Comparison of ENCODE assay signal across 30 mouse cellular contexts in genomic region chr5:106343601-106344000, GRCm38 (mm10).
DNase-seq lines count a peak whose midpoint lies in the region; ATAC-seq and TF ChIP-seq lines count a peak whose summit lies in the region.
"Had no signal": no experiment of that assay in that cellular context is flagged by ENCODE, and none has a peak within 500 bp of the region (broad histone marks: within the 10 kb centered on the region; RNA-seq: fewer than 3 reads in every experiment).

No protein-coding gene starts in this region.

- H3K36me3 ChIP-seq in forebrain, embryonic 12.5 days (replicated peaks): no peaks in the 10 kb centered on the region
- H3K36me3 ChIP-seq in forebrain, embryonic 10.5 days (replicated peaks): no peaks in the 10 kb centered on the region
- no peaks in the 10 kb centered on the region for H3K36me3 ChIP-seq in heart, embryonic 12.5 days
- no peaks in the 10 kb centered on the region for H3K36me3 ChIP-seq in midbrain, embryonic 10.5 days
- H3K36me3 ChIP-seq in midbrain, postnatal 0 days (ENCODE audit: insufficient read depth, low read length): no peaks in the 10 kb centered on the region
- H3K36me3 ChIP-seq in kidney, adult 2 months (ENCODE audit: control insufficient read depth, insufficient read depth, low read length): no peaks in the 10 kb centered on the region
- H3K36me3 ChIP-seq: forebrain, embryonic 15.5 days; heart, embryonic 15.5 days; hindbrain, embryonic 15.5 days had no signal

- no peak for DNase-seq in forebrain, embryonic 10.5 days (ENCODE audit: extremely low spot score, low spot score)
- DNase-seq in heart, adult 9 months (ENCODE audit: low spot score in 2 of 2): no peak
- DNase-seq in midbrain, embryonic 10.5 days (ENCODE audit: low spot score): no peak
- DNase-seq in midbrain, postnatal 0 days (ENCODE audit: low spot score): no peak
- DNase-seq in ovary, postnatal 36 days (ENCODE audit: low spot score): no peak
- DNase-seq in kidney, adult 2 months: no peak
- DNase-seq: adrenal gland, adult 8-10 months; cerebellum, adult 2 months; cerebellum, postnatal 14 days; gastrocnemius, postnatal 10 days; heart, postnatal 36 days; kidney, adult 18-20 months; kidney, postnatal 4 days; layer of hippocampus, postnatal 36 days; left cerebral cortex, postnatal 4 days; liver; lung, adult 2 months; lung, postnatal 10 days; thymus, adult 2 months; thymus, postnatal 36 days had no signal

- no peak for ATAC-seq in forebrain, embryonic 12.5 days (ENCODE audit: low FRiP score)
- ATAC-seq in heart, embryonic 12.5 days (ENCODE audit: insufficient number of reproducible peaks, low FRiP score): no peak
- ATAC-seq in midbrain, postnatal 0 days (ENCODE audit: low FRiP score): no peak
- ATAC-seq: activated CD4-positive, CD25-positive, alpha-beta regulatory T cell, adult 4 months had no signal

- H3K4me1 ChIP-seq in forebrain, embryonic 12.5 days: peaks cover 15% of the 10 kb centered on the region
- peaks cover 25% of the 10 kb centered on the region for H3K4me1 ChIP-seq in forebrain, embryonic 10.5 days
- H3K4me1 ChIP-seq in heart, embryonic 12.5 days (replicated peaks): peaks cover 7% of the 10 kb centered on the region; the same call in 1 of the 2 replicates
- peaks cover 30% of the 10 kb centered on the region for H3K4me1 ChIP-seq in midbrain, embryonic 10.5 days
- H3K4me1 ChIP-seq in midbrain, postnatal 0 days (ENCODE audit: insufficient read depth, low read length): 0 out of 2 replicates have a peak, but pooled peaks cover 7% of the 10 kb centered on the region
- no peaks in the 10 kb centered on the region for H3K4me1 ChIP-seq in kidney, adult 2 months (ENCODE audit: control insufficient read depth, insufficient read depth, low read length)

- no peak for TF ChIP-seq POLR2A in kidney, adult 2 months (IDR thresholded peaks at IDR 0.05; ENCODE audit: low read depth, low read length)

- H3K9ac ChIP-seq in forebrain, embryonic 12.5 days: no peak overlapping the region
- no peak overlapping the region for H3K9ac ChIP-seq in heart, embryonic 12.5 days
- no peak overlapping the region for H3K9ac ChIP-seq in midbrain, postnatal 0 days (replicated peaks; ENCODE audit: low read length, poor library complexity, severe bottlenecking)
- H3K9ac ChIP-seq: forebrain, embryonic 15.5 days; heart, embryonic 15.5 days; hindbrain, embryonic 15.5 days; liver, embryonic 14.5 days had no signal

- no peaks in the 10 kb centered on the region for H3K9me3 ChIP-seq in forebrain, embryonic 12.5 days
- H3K9me3 ChIP-seq in forebrain, embryonic 10.5 days: no peaks in the 10 kb centered on the region
- H3K9me3 ChIP-seq in heart, embryonic 12.5 days (replicated peaks): no peaks in the 10 kb centered on the region
- H3K9me3 ChIP-seq in midbrain, embryonic 10.5 days (replicated peaks): no peaks in the 10 kb centered on the region
- H3K9me3 ChIP-seq in midbrain, postnatal 0 days (ENCODE audit: low read length): no peaks in the 10 kb centered on the region
- H3K9me3 ChIP-seq: forebrain, embryonic 15.5 days; heart, embryonic 15.5 days; hindbrain, embryonic 15.5 days had no signal

- H3K4me3 ChIP-seq in forebrain, embryonic 12.5 days (replicated peaks): no peak overlapping the region
- no peak overlapping the region for H3K4me3 ChIP-seq in forebrain, embryonic 10.5 days
- no peak overlapping the region for H3K4me3 ChIP-seq in heart, embryonic 12.5 days
- H3K4me3 ChIP-seq in midbrain, embryonic 10.5 days: no peak overlapping the region
- H3K4me3 ChIP-seq in midbrain, postnatal 0 days (ENCODE audit: low read depth, low read length): no peak overlapping the region
- H3K4me3 ChIP-seq in kidney, adult 2 months (ENCODE audit: insufficient read depth, low read depth, low read length): no peak overlapping the region
- H3K4me3 ChIP-seq: erythroblast, embryonic 14.5 days; forebrain, embryonic 15.5 days; heart, embryonic 15.5 days; hindbrain, embryonic 15.5 days had no signal

- TF ChIP-seq CTCF in midbrain, postnatal 0 days (IDR thresholded peaks at IDR 0.05): no peak
- TF ChIP-seq CTCF in kidney, adult 2 months (conservative IDR thresholded peaks at IDR 0.05; ENCODE audit: insufficient read depth, insufficient read length, low read depth, low read length): no peak

- H3K27ac ChIP-seq in forebrain, embryonic 12.5 days: no peak overlapping the region
- H3K27ac ChIP-seq in forebrain, embryonic 10.5 days: no peak overlapping the region
- no peak overlapping the region for H3K27ac ChIP-seq in heart, embryonic 12.5 days (ENCODE audit: poor library complexity, severe bottlenecking)
- 0 out of 2 replicates have a peak overlapping the region, but pooled peaks have one; percentile 55 for H3K27ac ChIP-seq in midbrain, embryonic 10.5 days (replicated peaks)
- H3K27ac ChIP-seq in midbrain, postnatal 0 days (ENCODE audit: low read depth, low read length): no peak overlapping the region
- H3K27ac ChIP-seq in kidney, adult 2 months (ENCODE audit: insufficient read depth, low read depth, low read length): no peak overlapping the region
- H3K27ac ChIP-seq: forebrain, embryonic 15.5 days; heart, embryonic 15.5 days; hindbrain, embryonic 15.5 days; liver, embryonic 14.5 days; macrophage had no signal

- H3K4me2 ChIP-seq in forebrain, embryonic 12.5 days: peak overlapping the region; percentile 2
- H3K4me2 ChIP-seq in heart, embryonic 12.5 days: peak overlapping the region; percentile 41; the same call in 1 of the 2 replicates
- no peak overlapping the region for H3K4me2 ChIP-seq in midbrain, postnatal 0 days (ENCODE audit: low read depth, low read length, poor library complexity, severe bottlenecking)
- H3K4me2 ChIP-seq: forebrain, embryonic 15.5 days; hindbrain, embryonic 15.5 days had no signal

- H3K27me3 ChIP-seq in forebrain, embryonic 12.5 days: peaks cover 54% of the 10 kb centered on the region
- H3K27me3 ChIP-seq in forebrain, embryonic 10.5 days (ENCODE audit: poor library complexity, severe bottlenecking): peaks cover 95% of the 10 kb centered on the region
- H3K27me3 ChIP-seq in heart, embryonic 12.5 days (replicated peaks): peaks cover 18% of the 10 kb centered on the region
- peaks cover 87% of the 10 kb centered on the region for H3K27me3 ChIP-seq in midbrain, embryonic 10.5 days (ENCODE audit: low read depth, poor library complexity, severe bottlenecking)
- H3K27me3 ChIP-seq in midbrain, postnatal 0 days (ENCODE audit: insufficient read depth, low read length): 0 out of 2 replicates have a peak, but pooled peaks cover 5% of the 10 kb centered on the region
- H3K27me3 ChIP-seq in kidney, adult 2 months (replicated peaks; ENCODE audit: control insufficient read depth, insufficient read depth, low read length): no peaks in the 10 kb centered on the region
- H3K27me3 ChIP-seq: CH12.LX had no signal

- WGBS in forebrain, embryonic 12.5 days: 31% methylated on average over 6 of the region's 6 CpGs
- WGBS in forebrain, embryonic 10.5 days: 33% methylated on average over 6 of the region's 6 CpGs
- 24% methylated on average over 6 of the region's 6 CpGs for WGBS in heart, embryonic 12.5 days
- 26% methylated on average over 6 of the region's 6 CpGs for WGBS in midbrain, embryonic 10.5 days
- WGBS in midbrain, postnatal 0 days: 31% methylated on average over 6 of the region's 6 CpGs
- 48% methylated on average over 6 of the region's 6 CpGs for WGBS in kidney, adult 2 months
